Mouse (Mus musculus) fat pad, adult 2 months (tissue): ENCODE measurements around the gene C2cd4b.
"Not testable (repeated sequence)": the region's sequence is repeated elsewhere in the genome, so short reads cannot be mapped to it uniquely, and the experiment has no call there.

Source experiments
- DNase-seq: peaks from one replicate; pipeline ENCODE4 v3.0.0-alpha.2; 2011; ENCODE audit warnings: low read depth, low spot score; ENCODE audit errors: extremely low read depth

Gene C2cd4b

GRCm38 (mm10) chr9:67759163-67759955 is at the start of gene C2cd4b:
C2cd4b (plus strand) TSS chr9:67759437.
- DNase-seq = no peak

- DNase-seq = no peak
Measured at GRCm38 (mm10) chr9:67711051-67711877, 48.0 kb upstream of the C2cd4b start.

- no peak for DNase-seq
Measured at GRCm38 (mm10) chr9:67712146-67712545, 47.1 kb upstream of the C2cd4b start.

GRCm38 (mm10) chr9:67717081-67717480 is 42.2 kb upstream of the C2cd4b start:
- no peak for DNase-seq

- no peak for DNase-seq
Measured at GRCm38 (mm10) chr9:67718596-67718995, 40.6 kb upstream of the C2cd4b start.

- DNase-seq = no peak
Measured at GRCm38 (mm10) chr9:67720150-67720549, 39.1 kb upstream of the C2cd4b start.

GRCm38 (mm10) chr9:67722378-67722777 is 36.9 kb upstream of the C2cd4b start:
- no peak for DNase-seq

- DNase-seq = no peak
Measured at GRCm38 (mm10) chr9:67725196-67725595, 34.0 kb upstream of the C2cd4b start.

GRCm38 (mm10) chr9:67733716-67734115 is 25.5 kb upstream of the C2cd4b start:
- no peak for DNase-seq

GRCm38 (mm10) chr9:67735426-67735825 is 23.8 kb upstream of the C2cd4b start:
- no peak for DNase-seq

GRCm38 (mm10) chr9:67741256-67741655 is 18.0 kb upstream of the C2cd4b start:
- DNase-seq = no peak

GRCm38 (mm10) chr9:67753411-67754182 is 5.6 kb upstream of the C2cd4b start:
- DNase-seq = no peak

GRCm38 (mm10) chr9:67754713-67755112 is 4.5 kb upstream of the C2cd4b start:
- no peak for DNase-seq

GRCm38 (mm10) chr9:67758686-67759085 is 551 bp upstream of the C2cd4b start:
- no peak for DNase-seq

GRCm38 (mm10) chr9:67759956-67760764 is 923 bp downstream of the C2cd4b start:
- DNase-seq = not testable (repeated sequence)

- no peak for DNase-seq
Measured at GRCm38 (mm10) chr9:67760991-67761390, 1.8 kb downstream of the C2cd4b start.

GRCm38 (mm10) chr9:67763326-67763725 is 4.1 kb downstream of the C2cd4b start:
- no peak for DNase-seq

GRCm38 (mm10) chr9:67766405-67766804 is 7.2 kb downstream of the C2cd4b start:
- DNase-seq = no peak

- no peak for DNase-seq
Measured at GRCm38 (mm10) chr9:67766948-67767347, 7.7 kb downstream of the C2cd4b start.

- DNase-seq = no peak
Measured at GRCm38 (mm10) chr9:67768843-67769242, 9.6 kb downstream of the C2cd4b start.
